Mouse (Mus musculus): ENCODE data around the gene Hsd17b11.

- TF ChIP-seq CTCF (IDR thresholded peaks at IDR 0.05; ENCODE audit: low read depth) (no peak), EP300 (IDR thresholded peaks at IDR 0.05; ENCODE audit: low read depth) (no peak)
These were observed 1.7 kb upstream of the Hsd17b11 start for GRCm38 (mm10) chr5:104023289-104024020.
